Mouse (Mus musculus) layer of hippocampus, postnatal 10 days (tissue): Measurements from ENCODE around the gene Bex3. TPM values are rescaled to one million over a fixed set of nuclear protein-coding genes. Genes with fewer than 3 reads are reported as not detected.

Experiments used
- DNase-seq, 2 experiments: peaks; one replicate each; pipeline ENCODE4 v3.0.0; 2021; ENCODE audit warnings: low spot score in 2 of 2
- total RNA-seq, 2 experiments: library from RNA; stranded (reverse); gene quantifications; 2 replicates each; pipeline ENCODE4 v1.2.3; 2021

Bex3 gene
- total RNA-seq, 2 experiments from 2014 or later: 396 to 461 TPM

DNA sequence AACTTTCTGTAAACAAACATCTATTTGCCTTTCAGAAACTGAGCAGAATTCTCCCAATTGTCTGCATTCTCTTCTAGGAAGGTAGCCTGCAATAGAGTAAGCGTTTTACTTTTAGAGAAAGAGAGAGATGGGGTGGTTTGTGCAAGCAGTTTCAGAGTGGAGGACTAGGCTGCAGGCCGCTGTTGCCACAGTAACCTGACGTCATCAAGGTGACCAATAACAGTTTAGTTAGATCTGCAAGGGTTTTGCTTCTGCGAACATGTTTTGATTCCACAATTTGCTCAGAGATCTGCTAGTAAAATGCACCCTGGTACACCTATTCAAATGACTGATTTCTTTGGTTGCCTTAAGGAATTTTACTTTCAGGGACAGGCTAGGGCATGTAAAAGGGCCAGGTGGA is 43.2 kb downstream of the Bex3 start:
- DNase-seq: peak in 1 of 2 experiments; percentile 4

DNA sequence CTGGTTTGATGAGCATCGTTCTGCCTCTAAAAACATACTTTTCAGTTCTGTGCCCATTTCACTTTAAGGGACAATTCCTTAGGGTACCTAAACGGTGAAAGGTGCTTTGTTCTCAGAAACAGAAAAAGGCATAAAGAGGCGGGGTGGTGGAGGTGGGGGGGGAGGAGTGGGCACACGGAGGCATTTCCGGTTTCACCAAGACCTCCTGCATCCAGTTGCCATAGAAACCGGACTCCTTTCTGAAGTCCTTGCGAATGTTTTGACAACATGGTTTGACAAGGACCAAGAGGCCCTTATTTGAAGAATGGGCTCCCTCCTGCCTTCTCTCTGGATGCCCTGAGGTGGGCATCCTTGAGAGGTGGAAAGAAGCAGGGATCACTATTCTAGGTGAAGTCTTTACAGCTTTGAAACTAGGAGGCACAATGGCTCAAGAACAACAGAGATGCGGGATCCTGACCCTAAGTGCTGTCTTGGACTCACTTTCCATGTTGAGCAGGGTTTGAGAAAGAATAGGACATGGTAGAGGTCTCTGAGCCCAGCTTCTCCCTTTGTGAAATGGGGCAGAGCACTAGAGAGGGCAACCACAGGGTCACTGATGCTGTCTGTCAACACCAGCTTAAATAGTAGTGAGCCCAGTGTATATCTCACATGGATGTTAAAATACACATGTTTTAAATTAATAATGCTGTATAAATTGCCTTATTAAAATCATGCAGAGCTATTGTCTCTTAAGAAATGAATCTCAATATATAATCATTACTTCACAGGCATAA is 43.9 kb downstream of the Bex3 start:
- DNase-seq: no peak

DNA sequence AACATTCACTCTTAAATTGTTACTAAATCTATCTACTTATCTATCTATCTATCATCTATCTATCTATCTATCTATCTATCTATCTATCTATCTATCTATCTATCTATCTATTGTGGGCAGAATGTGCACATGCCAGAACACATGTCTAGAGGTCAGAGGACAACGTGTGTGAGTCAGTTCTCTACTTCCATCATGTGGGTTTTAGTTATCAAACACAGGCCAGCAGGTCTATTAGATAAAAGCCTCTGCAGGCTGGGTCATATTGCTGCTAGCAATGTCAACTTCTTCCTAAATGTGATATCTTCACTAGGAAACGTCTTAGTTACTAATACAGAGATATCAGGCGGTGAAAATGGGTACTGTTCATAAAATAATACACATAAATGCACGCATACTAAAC is 49.9 kb downstream of the Bex3 start:
- DNase-seq: no peak

Other genes with a start within 250 kb of the Bex3 start
- gene Arxes1, start 236.9 kb upstream of the Bex3 start, total RNA-seq: 100 to 1,000 TPM in 1 of 2 experiments, 10 to 100 TPM in 1; 93.9 to 107 TPM
- 100 to 1,000 TPM; 405 to 444 TPM for gene Bex2, start 202.0 kb upstream of the Bex3 start, total RNA-seq
- under 1 TPM in 1 of 2 experiments, not detected in 1; 0.32 TPM for gene Nxf3, start 185.0 kb upstream of the Bex3 start, total RNA-seq
- 10 to 100 TPM; 45.2 to 52.6 TPM for gene Bex4, start 131.3 kb upstream of the Bex3 start, total RNA-seq
- gene Tceal8, start 97.9 kb upstream of the Bex3 start, total RNA-seq: 10 to 100 TPM; 41.3 to 49.0 TPM
- gene Tceal5, start 66.4 kb upstream of the Bex3 start, total RNA-seq: 100 to 1,000 TPM; 105 to 125 TPM
- gene Tceal7, start 55.5 kb upstream of the Bex3 start, total RNA-seq: 1 to 10 TPM; 3.2 to 3.9 TPM
- gene Bex1, start 54.7 kb upstream of the Bex3 start, total RNA-seq: 100 to 1,000 TPM; 138 to 153 TPM
- gene Tceal9, start 25.2 kb upstream of the Bex3 start, total RNA-seq: 10 to 100 TPM; 89.6 to 99.8 TPM
- gene Kir3dl1, start 247.7 kb downstream of the Bex3 start, total RNA-seq: not detected